Mouse (Mus musculus) heart, postnatal 36 days (tissue): ENCODE results near the gene Vma21-ps. TPM values are rescaled to one million over a fixed set of nuclear protein-coding genes. Genes with fewer than 3 reads are reported as not detected.
"Not testable (repeated sequence)": the region's sequence is repeated elsewhere in the genome, so short reads cannot be mapped to it uniquely, and the experiment has no call there.

Experiments used
- DNase-seq, 2 experiments: peaks; one replicate each; pipeline ENCODE4 v3.0.0; 2021 to 2022
- intact Hi-C: fragments of 180-260 bp; cut with DNase I; formaldehyde crosslinking; loops from one replicate; pipeline ENCODE4 v1.15.1; 2025
- total RNA-seq, 2 experiments: library from RNA; stranded (reverse); gene quantifications; 2 replicates each; pipeline ENCODE4 v1.2.3; 2021

Gene Vma21-ps
- not detected for total RNA-seq

- DNase-seq, intact Hi-C loops: not testable (repeated sequence)
Observed at GRCm38 (mm10) chr4:52497144-52497543, at the start of gene Vma21-ps. Gene Vma21-ps (minus strand): TSS chr4:52497244.

- DNase-seq, result no peak
- intact Hi-C loops, result no loop called here
Observed at GRCm38 (mm10) chr4:52543001-52543400, 46.0 kb upstream of the Vma21-ps start.

DNA sequence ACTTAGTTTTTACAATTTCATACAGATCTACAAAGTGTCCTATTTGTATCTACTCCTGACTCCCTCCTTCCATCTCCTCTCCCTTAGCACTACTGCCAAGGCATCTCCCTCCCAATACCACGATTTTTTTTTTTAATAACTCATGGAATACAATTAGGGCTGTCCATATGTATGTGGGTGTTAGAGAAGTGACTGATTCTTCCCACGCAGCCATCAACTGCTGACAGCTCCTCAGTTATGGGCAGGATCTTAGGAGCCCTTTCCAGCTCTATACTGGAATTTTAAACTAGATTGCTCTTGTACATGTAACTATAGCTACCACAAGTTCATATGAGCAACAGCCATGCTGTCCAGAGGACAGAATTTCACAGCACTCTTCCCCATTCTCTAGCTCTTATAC is 33.6 kb upstream of the Vma21-ps start:
- intact Hi-C loops, result no loop called here
- no peak for DNase-seq

- no peak for DNase-seq
- intact Hi-C loops, result no loop called here
Observed at GRCm38 (mm10) chr4:52526464-52526863, 29.4 kb upstream of the Vma21-ps start.

DNA sequence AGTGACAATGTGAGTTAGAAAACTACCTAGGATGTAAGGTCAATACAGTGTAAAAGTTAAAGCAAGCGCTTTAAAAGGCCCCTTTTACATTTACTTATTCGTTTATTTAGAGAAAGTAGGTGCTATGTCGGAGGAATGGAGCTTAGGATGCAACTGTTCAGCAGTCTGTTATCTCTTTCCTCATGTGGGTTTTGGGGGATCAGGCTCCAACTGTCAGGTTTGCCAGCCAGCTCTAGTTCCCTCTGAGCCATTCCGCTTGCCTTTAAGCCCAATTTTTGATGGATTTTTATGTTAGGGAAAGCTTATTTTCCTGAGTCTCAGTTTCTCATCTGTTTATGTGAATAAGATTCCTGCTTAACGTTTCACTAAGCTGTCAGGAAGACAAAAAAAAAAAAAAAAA is 22.3 kb upstream of the Vma21-ps start:
- DNase-seq, result no peak
- intact Hi-C loops, result no loop called here

DNA sequence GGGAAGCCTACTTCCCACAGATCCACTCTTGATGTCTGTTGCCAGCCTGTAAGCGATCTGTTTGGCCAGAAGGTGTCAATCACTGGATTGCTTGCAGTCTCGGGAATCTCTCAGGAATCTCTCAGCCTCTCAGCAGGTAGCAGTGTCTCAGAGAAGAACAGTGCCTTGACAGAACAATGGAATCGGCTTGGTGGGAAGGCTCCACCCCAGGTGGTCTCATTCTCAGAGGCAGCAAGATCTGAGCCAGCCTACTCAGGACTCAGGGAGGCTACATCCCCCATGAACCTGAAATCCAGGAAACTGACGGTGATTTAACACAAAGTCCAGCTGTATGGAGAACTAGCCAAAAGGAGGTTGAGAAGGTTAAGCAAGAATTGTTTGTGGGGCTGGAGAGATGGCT is 20.5 kb upstream of the Vma21-ps start:
- intact Hi-C loops, result no loop called here
- DNase-seq, result no peak

DNA sequence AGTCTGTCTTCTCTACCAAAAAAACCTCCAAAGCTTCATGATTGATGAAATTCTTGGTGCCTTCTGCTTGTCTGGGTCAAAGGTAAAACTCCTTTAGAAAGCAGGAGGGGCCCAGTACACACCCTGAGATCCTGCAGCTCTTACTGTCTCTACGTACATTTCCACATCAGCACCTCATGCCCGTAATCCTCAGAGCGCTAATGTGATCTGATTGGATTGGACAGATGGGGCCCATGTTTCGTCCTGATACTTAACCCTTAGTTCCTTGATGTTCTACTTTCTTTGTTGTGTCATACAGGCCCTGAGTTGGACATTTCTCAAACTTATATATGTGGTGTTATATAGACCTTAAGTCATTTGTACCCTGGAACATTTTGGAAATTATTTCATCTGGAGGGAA is 9.6 kb downstream of the Vma21-ps start:
- intact Hi-C loops, result no loop called here
- DNase-seq, result no peak

DNA sequence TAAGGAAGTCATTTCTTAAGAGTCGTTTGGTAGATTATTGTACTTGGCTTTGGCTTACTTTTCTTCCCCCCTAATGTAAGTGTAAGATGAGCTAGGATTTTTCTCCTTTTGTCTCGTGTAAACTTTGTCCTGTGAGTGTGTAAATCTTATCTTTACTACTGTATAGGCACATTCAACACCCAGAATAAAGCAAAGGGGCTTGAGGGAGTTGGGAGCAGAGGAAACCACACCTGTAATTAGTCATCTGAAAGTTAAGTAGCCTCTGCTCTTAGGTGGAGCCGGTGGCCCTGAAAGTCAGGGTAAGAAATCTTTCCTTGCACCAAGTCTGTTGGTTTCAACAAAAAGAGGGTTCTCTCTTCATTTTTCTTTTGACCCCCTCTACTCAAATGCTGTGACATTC is 23.6 kb downstream of the Vma21-ps start:
- no peak for DNase-seq
- intact Hi-C loops, result no loop called here

GRCm38 (mm10) chr4:52461321-52461720 is 35.7 kb downstream of the Vma21-ps start:
- intact Hi-C loops, result no loop called here
- no peak for DNase-seq

GRCm38 (mm10) chr4:52459726-52460125 is 37.3 kb downstream of the Vma21-ps start:
- DNase-seq, result no peak

More at GRCm38 (mm10) chr4:52459726-52460125, 37.3 kb downstream of the Vma21-ps start:
- intact Hi-C loops, result no loop called here

Other genes starting within 250 kb of the Vma21-ps start
- 1 to 10 TPM; 3.1 to 3.7 TPM for gene Smc2, start 58.0 kb downstream of the Vma21-ps start, total RNA-seq
- not detected for gene Toporsl, start 99.0 kb upstream of the Vma21-ps start, total RNA-seq